Mouse (Mus musculus): Measurements from ENCODE around the gene Gm30083. TPM values are rescaled to one million over a fixed set of nuclear protein-coding genes. Genes with fewer than 3 reads are reported as not detected.
A peak's percentile ranks its signal among the peaks of the same experiment; 100 is the strongest.

Gene Gm30083
- polyA plus RNA-seq, 1 experiment, result 0.19 TPM

- Histone ChIP-seq H3K27me3 (ENCODE audit: control insufficient read depth, insufficient read depth, insufficient read length) (peaks cover 15% of the 10 kb centered on the region), H3K36me3 (ENCODE audit: control insufficient read depth, insufficient read depth) (no peaks in the 10 kb centered on the region), H3K4me3 (no peak overlapping the region), H3ac (ENCODE audit: control insufficient read depth, insufficient read length) (no peak overlapping the region), H3K4me2 (ENCODE audit: low read depth) (no peak overlapping the region), H3K79me2 (ENCODE audit: control insufficient read depth, insufficient read depth) (no peaks in the 10 kb centered on the region)
- no peak for TF ChIP-seq CEBPB (IDR thresholded peaks at IDR 0.05; ENCODE audit: insufficient read depth, poor library complexity, severe bottlenecking)
Observed at GRCm38 (mm10) chr14:33991971-33992370, 23.0 kb downstream of the Gm30083 start.

- H3K4me3 ChIP-seq, result no peak overlapping the region
- H3K4me2 ChIP-seq (ENCODE audit: low read depth), result no peak overlapping the region
- no peak for TF ChIP-seq USF1 (IDR thresholded peaks at IDR 0.05; ENCODE audit: low read depth)
- TF ChIP-seq REST (IDR thresholded peaks at IDR 0.05; ENCODE audit: insufficient read depth, insufficient read length), result no peak
- TF ChIP-seq POLR2AphosphoS2 (IDR thresholded peaks at IDR 0.05; ENCODE audit: insufficient read length, low read depth), result no peak
- no peak for TF ChIP-seq POLR2A (IDR thresholded peaks at IDR 0.05; ENCODE audit: insufficient read length, low read depth)
- TF ChIP-seq CEBPB (IDR thresholded peaks at IDR 0.05; ENCODE audit: insufficient read depth, poor library complexity, severe bottlenecking), result no peak
- no peak for TF ChIP-seq MAX (IDR thresholded peaks at IDR 0.05; ENCODE audit: low read depth)
- no peak for TF ChIP-seq E2F4 (IDR thresholded peaks at IDR 0.05; ENCODE audit: insufficient read depth)
- no peak for TF ChIP-seq TCF3 (IDR thresholded peaks at IDR 0.05; ENCODE audit: insufficient read length, low read depth)
- TF ChIP-seq SRF (IDR thresholded peaks at IDR 0.05; ENCODE audit: control insufficient read depth, insufficient read length, low read depth), result no peak
- TF ChIP-seq TCF12 (IDR thresholded peaks at IDR 0.05; ENCODE audit: insufficient read depth, poor library complexity, severe bottlenecking), result no peak
- no peak for TF ChIP-seq MYOG (IDR thresholded peaks at IDR 0.05; ENCODE audit: control insufficient read depth in 1 of 3, insufficient read depth in 1 of 3, insufficient read length in 2 of 3, low read depth in 2 of 3)
- no peak for TF ChIP-seq MYOD1 (IDR thresholded peaks at IDR 0.05; ENCODE audit: control insufficient read depth in 1 of 3, insufficient read length in 2 of 3, low read depth in 2 of 3)
- no peaks in the 10 kb centered on the region for H3K36me3 ChIP-seq (ENCODE audit: control insufficient read depth, insufficient read depth)
- H3ac ChIP-seq (ENCODE audit: control insufficient read depth, insufficient read length), result no peak overlapping the region
- no peaks in the 10 kb centered on the region for H3K79me2 ChIP-seq (ENCODE audit: control insufficient read depth, insufficient read depth)
- H3K27me3 ChIP-seq (ENCODE audit: control insufficient read depth, insufficient read depth, insufficient read length), result peaks cover 15% of the 10 kb centered on the region
Observed at GRCm38 (mm10) chr14:33989201-33989600, 25.8 kb downstream of the Gm30083 start.

- no peaks in the 10 kb centered on the region for H3K36me3 ChIP-seq (ENCODE audit: control insufficient read depth, insufficient read depth)
- TF ChIP-seq USF1 (IDR thresholded peaks at IDR 0.05; ENCODE audit: low read depth) (no peak), MAX (IDR thresholded peaks at IDR 0.05; ENCODE audit: low read depth) (no peak), SRF (IDR thresholded peaks at IDR 0.05; ENCODE audit: control insufficient read depth, insufficient read length, low read depth) (no peak), TCF3 (IDR thresholded peaks at IDR 0.05; ENCODE audit: insufficient read length, low read depth) (no peak), TCF12 (IDR thresholded peaks at IDR 0.05; ENCODE audit: insufficient read depth, poor library complexity, severe bottlenecking) (no peak), E2F4 (IDR thresholded peaks at IDR 0.05; ENCODE audit: insufficient read depth) (no peak), CEBPB (IDR thresholded peaks at IDR 0.05; ENCODE audit: insufficient read depth, poor library complexity, severe bottlenecking) (no peak), POLR2AphosphoS2 (IDR thresholded peaks at IDR 0.05; ENCODE audit: insufficient read length, low read depth) (no peak), MYOG (IDR thresholded peaks at IDR 0.05; ENCODE audit: control insufficient read depth in 1 of 3, insufficient read depth in 1 of 3, insufficient read length in 2 of 3, low read depth in 2 of 3) (no peak), REST (IDR thresholded peaks at IDR 0.05; ENCODE audit: insufficient read depth, insufficient read length) (no peak), POLR2A (IDR thresholded peaks at IDR 0.05; ENCODE audit: insufficient read length, low read depth) (no peak), MYOD1 (IDR thresholded peaks at IDR 0.05; ENCODE audit: control insufficient read depth in 1 of 3, insufficient read length in 2 of 3, low read depth in 2 of 3) (no peak)
- no peak within 1 kb of the TSS for H3K4me2 ChIP-seq (ENCODE audit: low read depth)
- peaks cover 18% of the 10 kb centered on the region for H3K27me3 ChIP-seq (ENCODE audit: control insufficient read depth, insufficient read depth, insufficient read length)
- H3K4me3 ChIP-seq, result no peak within 1 kb of the TSS
- no peaks in the 10 kb centered on the region for H3K79me2 ChIP-seq (ENCODE audit: control insufficient read depth, insufficient read depth)
- no peak within 1 kb of the TSS for H3ac ChIP-seq (ENCODE audit: control insufficient read depth, insufficient read length)
Observed at GRCm38 (mm10) chr14:33978604-33979059, 36.4 kb downstream of the Gm30083 start, which contains the start of gene Zfp488. Gene Zfp488 (minus strand): TSS chr14:33978764.

GRCm38 (mm10) chr14:33977748-33978147, 37.2 kb downstream of the Gm30083 start:
- Histone ChIP-seq H3K79me2 (ENCODE audit: control insufficient read depth, insufficient read depth) (no peaks in the 10 kb centered on the region), H3K4me3 (no peak overlapping the region), H3K27me3 (ENCODE audit: control insufficient read depth, insufficient read depth, insufficient read length) (peaks cover 18% of the 10 kb centered on the region), H3K4me2 (ENCODE audit: low read depth) (no peak overlapping the region), H3K36me3 (ENCODE audit: control insufficient read depth, insufficient read depth) (no peaks in the 10 kb centered on the region), H3ac (ENCODE audit: control insufficient read depth, insufficient read length) (no peak overlapping the region)
- TF ChIP-seq TCF12 (IDR thresholded peaks at IDR 0.05; ENCODE audit: insufficient read depth, poor library complexity, severe bottlenecking) (no peak), MYOG (IDR thresholded peaks at IDR 0.05; ENCODE audit: control insufficient read depth in 1 of 3, insufficient read depth in 1 of 3, insufficient read length in 2 of 3, low read depth in 2 of 3) (no peak), TCF3 (IDR thresholded peaks at IDR 0.05; ENCODE audit: insufficient read length, low read depth) (no peak), MAX (IDR thresholded peaks at IDR 0.05; ENCODE audit: low read depth) (no peak), E2F4 (IDR thresholded peaks at IDR 0.05; ENCODE audit: insufficient read depth) (no peak), USF1 (IDR thresholded peaks at IDR 0.05; ENCODE audit: low read depth) (no peak), REST (IDR thresholded peaks at IDR 0.05; ENCODE audit: insufficient read depth, insufficient read length) (no peak), POLR2AphosphoS2 (IDR thresholded peaks at IDR 0.05; ENCODE audit: insufficient read length, low read depth) (no peak), SRF (IDR thresholded peaks at IDR 0.05; ENCODE audit: control insufficient read depth, insufficient read length, low read depth) (no peak), CEBPB (IDR thresholded peaks at IDR 0.05; ENCODE audit: insufficient read depth, poor library complexity, severe bottlenecking) (no peak)

- H3K36me3 ChIP-seq (ENCODE audit: control insufficient read depth, insufficient read depth), result no peaks in the 10 kb centered on the region
- TF ChIP-seq MYOD1 (IDR thresholded peaks at IDR 0.05; ENCODE audit: control insufficient read depth in 1 of 3, insufficient read length in 2 of 3, low read depth in 2 of 3), result peak in 2 of 3 experiments; percentile 52 to 91
- no peak for TF ChIP-seq POLR2A (IDR thresholded peaks at IDR 0.05; ENCODE audit: insufficient read length, low read depth)
- peak in 1 of 3 experiments; percentile 56 for TF ChIP-seq MYOG (IDR thresholded peaks at IDR 0.05; ENCODE audit: control insufficient read depth in 1 of 3, insufficient read depth in 1 of 3, insufficient read length in 2 of 3, low read depth in 2 of 3)
Observed at GRCm38 (mm10) chr14:33974752-33975151, 40.2 kb downstream of the Gm30083 start.

More at GRCm38 (mm10) chr14:33974752-33975151, 40.2 kb downstream of the Gm30083 start:
- H3K4me3 ChIP-seq, result no peak overlapping the region
- H3K4me2 ChIP-seq (ENCODE audit: low read depth), result no peak overlapping the region
- H3ac ChIP-seq (ENCODE audit: control insufficient read depth, insufficient read length), result no peak overlapping the region
- H3K79me2 ChIP-seq (ENCODE audit: control insufficient read depth, insufficient read depth), result no peaks in the 10 kb centered on the region
- peaks cover 25% of the 10 kb centered on the region for H3K27me3 ChIP-seq (ENCODE audit: control insufficient read depth, insufficient read depth, insufficient read length)

Measured in myocyte (in vitro differentiated cells).